Mouse (Mus musculus): ENCODE results near the gene Cntnap2. TPM values are rescaled to one million over a fixed set of nuclear protein-coding genes. Genes with fewer than 3 reads are reported as not detected.
"Not testable (repeated sequence)": the region's sequence is repeated elsewhere in the genome, so short reads cannot be mapped to it uniquely, and the experiment has no call there.

Gene Cntnap2
- total and polyA plus RNA-seq, 3 experiments: 0.56 to 2.6 (median 0.78) TPM

DNA sequence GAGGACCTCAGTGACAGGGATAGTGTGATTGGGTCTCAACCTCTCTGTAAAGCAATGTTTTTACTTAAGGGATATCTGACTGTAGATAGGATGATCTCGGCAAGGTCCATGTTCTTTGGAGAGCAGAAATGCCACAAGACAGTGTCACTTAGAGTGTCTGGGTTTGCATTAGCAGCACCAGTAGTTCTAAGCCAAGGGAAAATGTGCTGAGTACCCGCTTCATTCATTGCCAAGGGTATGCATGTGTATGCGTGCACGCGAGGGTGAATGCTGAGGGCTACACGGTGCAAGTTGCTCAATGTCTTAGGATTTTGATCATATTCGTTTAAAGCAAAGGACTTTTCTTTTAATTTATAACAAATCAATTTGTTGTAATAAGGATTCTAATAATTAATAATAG is 2185.5 kb downstream of the Cntnap2 start:
- DNase-seq: no peak

- no peak for DNase-seq
These were observed 2196.1 kb downstream of the Cntnap2 start for GRCm38 (mm10) chr6:47255270-47255669.

- DNase-seq: no peak
These were observed 2197.2 kb downstream of the Cntnap2 start for GRCm38 (mm10) chr6:47256227-47256887.

GRCm38 (mm10) chr6:47256918-47257506 is 2197.9 kb downstream of the Cntnap2 start:
- no peak for DNase-seq

DNA sequence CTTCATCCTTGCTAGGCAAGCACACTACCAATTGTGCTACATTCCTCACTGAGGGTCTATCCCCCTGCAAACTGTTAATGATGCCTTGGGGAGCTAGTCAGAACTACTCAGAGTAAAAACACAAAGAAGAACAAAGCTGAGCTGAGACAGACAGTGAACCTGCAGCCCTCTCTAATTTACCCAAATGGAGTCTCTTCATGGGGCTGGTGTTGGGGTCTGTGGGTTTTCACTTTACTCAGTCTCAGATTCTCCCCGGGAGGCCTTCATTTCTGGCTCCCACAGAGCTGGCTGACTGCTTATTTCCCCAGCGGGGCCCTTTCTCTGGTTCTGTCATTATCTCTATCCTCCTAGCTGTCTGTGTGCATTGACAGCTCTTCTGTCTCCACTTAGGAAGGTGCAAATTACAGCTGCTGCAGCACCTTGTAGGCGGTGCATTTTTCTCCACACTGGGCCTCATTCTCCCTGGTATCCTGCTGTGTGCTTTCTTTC is 2200.5 kb downstream of the Cntnap2 start:
- DNase-seq: no peak

DNA sequence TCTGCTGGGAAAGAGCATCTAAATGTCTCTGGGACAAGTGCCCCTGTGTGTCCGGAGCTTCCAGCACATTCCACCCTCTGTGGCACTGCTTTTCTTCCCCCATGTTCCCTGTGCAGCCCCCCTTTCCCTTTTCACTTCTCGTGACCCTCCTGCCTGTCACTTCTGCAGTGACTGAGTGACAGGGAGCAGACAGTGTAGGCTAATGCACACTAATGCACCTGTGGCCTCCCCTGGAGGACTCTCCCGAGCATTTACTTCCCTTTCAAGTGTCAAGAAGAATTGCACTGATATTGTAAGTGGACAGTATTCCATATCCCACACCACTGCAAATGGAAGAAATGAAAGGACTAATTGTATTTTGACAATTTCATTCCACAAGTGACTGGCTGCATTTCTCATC is 2208.1 kb downstream of the Cntnap2 start:
- DNase-seq: no peak

- DNase-seq: no peak
These were observed 2210.3 kb downstream of the Cntnap2 start for GRCm38 (mm10) chr6:47269455-47269854.

DNA sequence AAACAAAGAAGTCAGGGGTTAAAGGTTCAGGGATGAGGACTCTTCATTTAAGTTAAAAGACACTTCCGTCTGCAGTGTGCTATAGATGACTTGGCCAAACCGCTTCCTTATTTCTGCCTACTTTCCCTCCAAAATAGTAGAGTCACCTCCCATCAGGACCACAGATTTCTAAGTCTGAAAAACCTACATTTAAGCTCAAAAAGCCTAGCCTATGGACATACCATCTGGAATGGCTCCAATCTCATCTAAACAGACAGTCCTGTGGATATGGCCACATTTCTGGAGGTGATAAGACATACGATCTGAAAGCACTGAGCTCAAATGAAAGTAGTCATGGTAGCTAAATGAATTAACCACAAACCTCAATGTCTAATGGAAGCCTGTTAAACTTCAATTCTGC is 2212.4 kb downstream of the Cntnap2 start:
- DNase-seq: no peak

- no peak for DNase-seq
These were observed 2213.7 kb downstream of the Cntnap2 start for GRCm38 (mm10) chr6:47272606-47273575.

DNA sequence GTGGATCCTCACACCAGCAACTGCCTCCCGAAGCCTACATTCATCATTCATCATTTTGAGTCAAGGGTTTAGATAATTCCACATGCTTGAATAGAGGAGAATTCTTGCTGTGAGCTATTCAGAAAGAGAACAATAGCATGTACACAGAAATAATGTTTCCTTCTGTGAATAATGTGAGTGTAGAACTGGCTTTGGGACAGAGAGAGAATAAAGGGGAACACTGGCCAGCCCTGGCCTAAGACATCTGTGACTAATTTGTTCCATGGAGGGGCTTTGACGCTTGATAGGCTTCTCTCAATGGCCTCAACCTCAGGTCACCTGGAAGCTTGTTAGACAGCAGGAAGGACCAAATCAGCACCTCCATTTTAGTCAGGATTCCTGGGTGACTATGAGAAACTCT is 2215.9 kb downstream of the Cntnap2 start:
- no peak for DNase-seq

- DNase-seq: no peak
These were observed 2220.0 kb downstream of the Cntnap2 start for GRCm38 (mm10) chr6:47279183-47279582.

DNA sequence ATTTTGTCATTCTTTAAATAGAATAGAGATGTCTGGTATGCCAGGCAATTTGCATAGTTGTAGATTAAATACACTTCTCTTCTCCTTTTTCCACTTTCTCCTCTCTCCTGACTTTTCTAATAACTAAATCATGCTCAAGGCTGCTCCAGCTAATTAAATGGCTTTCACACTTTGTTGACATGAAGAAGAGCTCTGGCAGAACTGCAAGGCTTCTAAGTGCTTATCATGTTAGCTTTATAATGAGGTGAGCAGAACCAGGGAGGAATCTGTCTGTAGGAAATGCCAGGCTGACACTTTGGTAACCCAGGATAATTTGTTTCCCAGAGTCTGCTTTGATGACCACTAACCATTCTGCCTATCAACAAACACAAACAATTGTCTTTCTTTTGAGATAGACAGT is 2222.4 kb downstream of the Cntnap2 start:
- no peak for DNase-seq

DNA sequence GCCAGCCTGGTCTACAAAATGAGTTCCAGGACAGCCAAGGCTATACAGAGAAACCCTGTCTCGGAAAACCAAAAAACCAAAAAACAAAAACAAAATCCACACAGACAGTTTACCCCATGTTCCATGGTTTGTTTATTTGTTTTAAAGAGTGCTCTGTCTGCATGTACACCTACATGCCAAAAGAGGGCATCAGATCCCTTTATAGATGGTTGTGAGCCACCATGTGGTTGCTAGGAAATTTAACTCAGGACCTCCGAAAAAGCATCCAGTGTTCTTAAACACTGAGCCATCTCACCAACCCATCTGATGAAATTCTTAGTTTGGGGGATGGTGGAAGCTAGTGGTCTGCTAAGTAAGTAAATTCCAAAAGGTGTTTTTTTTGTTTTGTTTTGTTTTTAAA is 2225.6 kb downstream of the Cntnap2 start:
- no peak for DNase-seq

DNA sequence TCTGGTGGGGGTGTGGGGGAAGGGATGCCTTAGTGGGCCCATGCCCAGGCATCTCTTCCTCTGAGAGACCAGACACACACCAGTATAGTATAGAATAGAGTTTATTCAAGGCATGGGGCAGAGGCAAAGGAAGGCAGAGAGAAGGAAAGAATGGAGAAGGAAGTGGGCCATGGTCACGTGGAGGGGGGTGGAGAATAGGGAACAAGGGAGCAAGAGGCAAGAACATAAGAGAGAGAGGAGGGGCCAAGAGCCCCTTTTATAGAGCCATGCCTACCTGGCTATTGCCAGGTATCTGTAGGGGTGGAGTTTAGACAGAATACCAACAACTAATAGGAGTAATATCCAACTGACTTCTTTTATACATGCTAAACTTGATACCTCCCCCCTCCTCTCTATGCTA is 2226.6 kb downstream of the Cntnap2 start:
- DNase-seq: no peak

DNA sequence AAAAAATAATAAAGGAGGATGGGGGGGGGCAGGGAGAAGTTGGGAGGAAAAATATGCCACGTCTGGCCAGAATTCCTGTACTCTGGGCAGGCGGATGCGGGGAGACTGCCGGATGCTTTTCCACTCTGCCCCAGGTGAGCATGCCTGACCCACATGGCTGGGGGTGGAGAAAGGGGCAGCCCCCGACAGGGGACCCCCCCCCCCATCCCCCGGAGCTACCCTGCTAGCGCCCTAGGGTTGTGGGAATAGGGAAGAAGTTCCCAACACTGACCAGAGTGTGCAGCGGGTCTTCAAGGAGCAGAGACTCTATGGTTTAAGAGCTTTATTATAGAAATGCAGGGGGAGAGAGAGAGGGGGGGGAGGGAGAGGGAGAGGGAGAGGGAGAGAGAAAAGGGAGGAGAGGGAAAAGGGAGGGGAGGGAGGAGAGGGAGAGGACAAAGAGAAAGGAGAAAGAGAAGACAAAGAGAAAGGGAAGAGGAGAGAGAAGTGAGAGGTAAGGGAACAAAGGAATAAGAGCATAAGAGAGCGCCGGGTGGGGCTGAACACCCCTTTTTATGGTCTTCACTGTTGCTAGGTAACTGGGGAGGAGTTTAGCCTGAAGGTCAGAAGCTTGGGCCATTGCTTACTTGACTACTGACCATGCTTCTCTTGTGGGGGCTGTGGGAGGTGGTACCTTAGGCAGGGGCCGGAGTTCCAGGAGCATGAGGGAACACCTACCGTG is 2227.2 kb downstream of the Cntnap2 start:
- DNase-seq: not testable (repeated sequence)

DNA sequence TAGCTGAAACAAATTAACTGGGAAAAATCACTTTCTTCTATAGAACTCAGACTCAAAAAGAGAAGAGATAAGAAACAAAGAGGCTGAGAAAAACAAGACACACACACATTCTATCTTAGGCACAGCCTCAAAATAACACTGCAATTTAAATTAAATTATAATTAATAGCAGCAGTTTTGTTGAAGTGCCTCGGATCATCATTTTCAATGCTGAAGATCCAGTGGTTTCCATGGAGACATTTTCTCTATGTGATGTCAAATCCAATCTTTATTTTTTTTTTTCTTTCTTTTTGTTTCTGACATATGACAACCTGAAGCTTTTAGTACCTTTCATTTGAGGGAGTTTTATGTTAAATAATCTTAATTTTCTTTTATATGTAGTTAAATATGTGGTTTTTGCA is 2228.6 kb downstream of the Cntnap2 start:
- no peak for DNase-seq

GRCm38 (mm10) chr6:47291973-47292372 is 2232.8 kb downstream of the Cntnap2 start:
- DNase-seq: no peak

GRCm38 (mm10) chr6:47292437-47292836 is 2233.3 kb downstream of the Cntnap2 start:
- no peak for DNase-seq

GRCm38 (mm10) chr6:47294433-47294832 is 2235.3 kb downstream of the Cntnap2 start:
- no peak for DNase-seq

GRCm38 (mm10) chr6:47304848-47305490 is 2245.8 kb downstream of the Cntnap2 start:
- DNase-seq: no peak

- DNase-seq: no peak
These were observed 2247.1 kb downstream of the Cntnap2 start for GRCm38 (mm10) chr6:47306065-47306798.
